Mouse (Mus musculus) small intestine, adult 2 months (tissue): Measurements from ENCODE around the gene Ing3.

Experiments
- CTCF ChIP-seq: fragments of 200-500 bp; IDR thresholded peaks from 2 replicates; pipeline ENCODE4 v1.5.1; 2012; ENCODE audit warnings: low read depth, mild to moderate bottlenecking, control low read depth, inconsistent platforms, low read length, moderate library complexity, mixed read lengths; ENCODE audit not compliant: insufficient replicate concordance, insufficient read length; ENCODE audit errors: extremely low read depth
- POLR2A ChIP-seq: fragments of 200-500 bp; IDR thresholded peaks from 2 replicates; pipeline ENCODE4 v1.6.1; 2012; ENCODE audit warnings: low read depth, mild to moderate bottlenecking, control low read depth, inconsistent platforms, low read length, moderate library complexity

DNA sequence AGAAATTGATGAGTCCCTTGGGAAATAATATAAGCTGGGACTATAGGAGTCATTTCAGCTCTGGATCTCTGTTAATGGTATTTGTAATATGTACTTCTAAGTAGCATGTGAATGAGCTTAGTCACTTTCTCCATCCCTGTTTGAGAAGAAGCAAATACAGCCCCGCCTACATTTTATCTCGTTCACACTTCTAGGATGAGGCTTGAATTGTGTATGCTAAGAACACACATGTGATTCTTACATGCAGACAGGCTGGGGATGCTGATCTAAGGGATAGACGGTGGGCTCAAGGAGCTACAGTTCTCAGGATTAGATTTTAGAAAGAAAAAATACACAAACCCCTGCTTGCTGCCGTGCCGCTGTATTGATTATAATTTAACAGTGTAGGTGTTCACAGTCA is 71.3 kb downstream of the Ing3 start:
- no peak for TF ChIP-seq CTCF
- no peak for TF ChIP-seq POLR2A
